Comparison of ENCODE assay signal across 19 mouse cellular contexts in the genomic region with DNA sequence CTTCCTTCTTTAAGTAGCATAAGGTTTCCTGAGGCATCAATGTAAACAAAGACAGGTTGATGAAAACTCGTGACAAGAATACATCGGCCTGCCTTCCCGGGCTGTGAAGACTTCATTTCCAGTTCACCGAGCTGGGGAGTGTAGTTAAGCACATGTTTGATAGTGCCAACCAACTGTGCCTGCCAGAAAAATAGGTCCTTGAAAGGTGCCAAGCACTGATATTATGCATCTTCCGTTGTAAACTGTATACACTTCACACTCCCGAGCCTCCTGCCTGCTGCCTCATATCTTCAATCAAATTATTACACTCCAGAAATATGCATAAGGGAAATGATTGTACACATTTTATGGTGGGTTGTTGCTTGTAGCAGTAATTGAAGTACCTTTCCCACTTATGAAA. TPM values are rescaled to one million over a fixed set of nuclear protein-coding genes. Genes with fewer than 3 reads are reported as not detected.
"Had no signal": no experiment of that assay in that cellular context is flagged by ENCODE, and none has a peak within 500 bp of the region (broad histone marks: within the 10 kb centered on the region; RNA-seq: fewer than 3 reads in every experiment).

No protein-coding gene starts in this region.

- H3K4me1 ChIP-seq: lung, embryonic 15.5 days; midbrain, embryonic 13.5 days; midbrain, embryonic 15.5 days; neural tube, embryonic 12.5 days; stomach, embryonic 15.5 days had no signal

- H3K9me3 ChIP-seq: lung, embryonic 15.5 days; megakaryocyte, embryonic 14.5 days; midbrain, embryonic 13.5 days; midbrain, embryonic 15.5 days; neural tube, embryonic 12.5 days; stomach, embryonic 15.5 days had no signal

- H3K9ac ChIP-seq: liver, postnatal 0 days; lung, embryonic 15.5 days; midbrain, embryonic 13.5 days; midbrain, embryonic 15.5 days; neural tube, embryonic 12.5 days; stomach, embryonic 15.5 days had no signal

- DNase-seq: liver, postnatal 0 days; lung, adult 2 months; lung, postnatal 14 days; lung, postnatal 36 days; right cerebral cortex, postnatal 14 days; thymus, adult 2 months; thymus, postnatal 25 days; thymus, postnatal 4 days had no signal

- H3K27me3 ChIP-seq: lung, embryonic 15.5 days; midbrain, embryonic 13.5 days; midbrain, embryonic 15.5 days; neural tube, embryonic 12.5 days; stomach, embryonic 15.5 days had no signal

- ATAC-seq: liver, postnatal 0 days; lung, postnatal 0 days; midbrain, embryonic 13.5 days; midbrain, embryonic 15.5 days had no signal

- H3K4me3 ChIP-seq: lung, embryonic 15.5 days; megakaryocyte, embryonic 14.5 days; midbrain, embryonic 13.5 days; midbrain, embryonic 15.5 days; neural tube, embryonic 12.5 days; stomach, embryonic 15.5 days had no signal

- H3K4me2 ChIP-seq: lung, embryonic 15.5 days; midbrain, embryonic 11.5 days; midbrain, embryonic 13.5 days; midbrain, embryonic 15.5 days; neural tube, embryonic 12.5 days; stomach, embryonic 15.5 days had no signal

- H3K36me3 ChIP-seq: midbrain, embryonic 13.5 days; midbrain, embryonic 15.5 days; neural tube, embryonic 12.5 days; stomach, embryonic 15.5 days had no signal

- H3K27ac ChIP-seq: lung, embryonic 15.5 days; macrophage; midbrain, embryonic 13.5 days; midbrain, embryonic 15.5 days; neural tube, embryonic 12.5 days; stomach, embryonic 15.5 days; stomach, postnatal 0 days had no signal

RNA-seq across cellular contexts. Expression of a gene that starts 57.1 kb away (rescaled TPM):
- polyA plus RNA-seq: macrophage; spleen, adult 2 months had no signal
